Mouse (Mus musculus): ENCODE measurements around the gene Atp11a.

GRCm38 (mm10) chr8:12895535-12896150, 138.8 kb downstream of the Atp11a start:
- TF ChIP-seq POLR2A (IDR thresholded peaks at IDR 0.05; ENCODE audit: extremely low read depth, insufficient read depth, low read length) (no peak), CTCF (IDR thresholded peaks at IDR 0.05; ENCODE audit: extremely low read depth, insufficient read depth, low read length) (peak; percentile 27; the same call in 1 of the 2 replicates)

Measured in cortical plate, adult 2 months (tissue).